12 mouse cellular contexts compared by ENCODE assay signal in genomic region chr9:44341487-44341886, GRCm38 (mm10). TPM values are rescaled to one million over a fixed set of nuclear protein-coding genes. Genes with fewer than 3 reads are reported as not detected.
DNase-seq lines count a peak whose midpoint lies in the region; ATAC-seq and TF ChIP-seq lines count a peak whose summit lies in the region.
"Had no signal": no experiment of that assay in that cellular context is flagged by ENCODE, and none has a peak within 500 bp of the region (broad histone marks: within the 10 kb centered on the region; RNA-seq: fewer than 3 reads in every experiment).

No protein-coding gene starts in this region.

- no peaks in the 10 kb centered on the region for H3K27me3 ChIP-seq in heart, embryonic 15.5 days
- no peaks in the 10 kb centered on the region for H3K27me3 ChIP-seq in midbrain, embryonic 11.5 days (ENCODE audit: control insufficient read depth, insufficient read depth, low read length)
- H3K27me3 ChIP-seq in midbrain, postnatal 0 days (ENCODE audit: insufficient read depth, low read length) = no peaks in the 10 kb centered on the region
- no peaks in the 10 kb centered on the region for H3K27me3 ChIP-seq in limb, embryonic 10.5 days (ENCODE audit: low read depth, poor library complexity, severe bottlenecking)
- H3K27me3 ChIP-seq in liver, embryonic 16.5 days (ENCODE audit: control insufficient read depth, insufficient read depth, low read depth, low read length) = no peaks in the 10 kb centered on the region
- H3K27me3 ChIP-seq: CH12.LX had no signal

- no peak overlapping the region for H3K4me3 ChIP-seq in heart, embryonic 15.5 days
- peak overlapping the region; percentile 3; the same call in 1 of the 2 replicates for H3K4me3 ChIP-seq in midbrain, embryonic 11.5 days (ENCODE audit: low read depth, low read length)
- H3K4me3 ChIP-seq in midbrain, postnatal 0 days (ENCODE audit: low read depth, low read length) = no peak overlapping the region
- H3K4me3 ChIP-seq in limb, embryonic 10.5 days = peak overlapping the region; percentile 19; the same call in 1 of the 2 replicates
- peak overlapping the region; percentile 85 for H3K4me3 ChIP-seq in liver, embryonic 16.5 days (ENCODE audit: low read depth, low read length)

- no peak overlapping the region for H3K4me2 ChIP-seq in heart, embryonic 15.5 days
- H3K4me2 ChIP-seq in midbrain, embryonic 11.5 days = no peak overlapping the region
- no peak overlapping the region for H3K4me2 ChIP-seq in midbrain, postnatal 0 days (ENCODE audit: low read depth, low read length, poor library complexity, severe bottlenecking)
- peak overlapping the region; percentile 15; the same call in 1 of the 2 replicates for H3K4me2 ChIP-seq in liver, embryonic 16.5 days (ENCODE audit: low read depth, low read length)

- ATAC-seq in heart, embryonic 15.5 days (replicated peaks; ENCODE audit: insufficient number of reproducible peaks, insufficient read depth, low FRiP score, low read depth) = no peak
- ATAC-seq in midbrain, embryonic 11.5 days (ENCODE audit: low FRiP score) = no peak
- ATAC-seq in midbrain, postnatal 0 days (ENCODE audit: low FRiP score) = no peak
- no peak for ATAC-seq in liver, embryonic 16.5 days (ENCODE audit: low read depth)

- DNase-seq in heart, adult 9 months (ENCODE audit: low spot score in 2 of 2) = no peak
- no peak for DNase-seq in midbrain, embryonic 11.5 days (ENCODE audit: low spot score, missing footprints)
- DNase-seq in midbrain, postnatal 0 days (ENCODE audit: low spot score) = no peak
- DNase-seq in limb, embryonic 10.5 days (ENCODE audit: low spot score) = no peak
- DNase-seq in embryo, embryonic 9.5 days (ENCODE audit: extremely low spot score) = no peak
- DNase-seq: adrenal gland, adult 8-10 months; cerebellum, postnatal 25 days; kidney, adult 18-20 months; lung, adult 2 months had no signal

- peak overlapping the region; percentile 29; the same call in 1 of the 2 replicates for H3K9ac ChIP-seq in heart, embryonic 15.5 days
- H3K9ac ChIP-seq in midbrain, embryonic 11.5 days (ENCODE audit: low read length) = 0 out of 2 replicates have a peak overlapping the region, but pooled peaks have one; percentile 29
- no peak overlapping the region for H3K9ac ChIP-seq in midbrain, postnatal 0 days (replicated peaks; ENCODE audit: low read length, poor library complexity, severe bottlenecking)
- H3K9ac ChIP-seq in liver, embryonic 16.5 days (ENCODE audit: low read depth, low read length) = peak overlapping the region; percentile 83

- WGBS in heart, embryonic 15.5 days = 88% methylated on average over 5 of the region's 5 CpGs
- 96% methylated on average over 5 of the region's 5 CpGs for WGBS in midbrain, embryonic 11.5 days
- 93% methylated on average over 5 of the region's 5 CpGs for WGBS in midbrain, postnatal 0 days
- 89% methylated on average over 5 of the region's 5 CpGs for WGBS in limb, embryonic 10.5 days
- WGBS in liver, embryonic 16.5 days (ENCODE audit: insufficient replicate concordance) = 46% methylated on average over 5 of the region's 5 CpGs

- no peak for TF ChIP-seq CTCF in midbrain, postnatal 0 days (IDR thresholded peaks at IDR 0.05)

- no peak overlapping the region for H3K27ac ChIP-seq in heart, embryonic 15.5 days
- no peak overlapping the region for H3K27ac ChIP-seq in midbrain, embryonic 11.5 days (ENCODE audit: low read depth, low read length)
- no peak overlapping the region for H3K27ac ChIP-seq in midbrain, postnatal 0 days (ENCODE audit: low read depth, low read length)
- H3K27ac ChIP-seq in limb, embryonic 10.5 days = no peak overlapping the region; the same call in 1 of the 2 replicates
- H3K27ac ChIP-seq in liver, embryonic 16.5 days (ENCODE audit: low read length) = peak overlapping the region; percentile 99

- H3K4me1 ChIP-seq in heart, embryonic 15.5 days (replicated peaks) = peaks cover 36% of the 10 kb centered on the region
- peaks cover 16% of the 10 kb centered on the region for H3K4me1 ChIP-seq in midbrain, embryonic 11.5 days (ENCODE audit: control insufficient read depth, insufficient read depth, low read length)
- H3K4me1 ChIP-seq in midbrain, postnatal 0 days (ENCODE audit: insufficient read depth, low read length) = peaks cover 14% of the 10 kb centered on the region; the same call in 1 of the 2 replicates
- peaks cover 34% of the 10 kb centered on the region for H3K4me1 ChIP-seq in limb, embryonic 10.5 days
- peaks cover 34% of the 10 kb centered on the region for H3K4me1 ChIP-seq in liver, embryonic 16.5 days (ENCODE audit: control insufficient read depth, low read depth, low read length)

- H3K9me3 ChIP-seq in heart, embryonic 15.5 days (replicated peaks) = no peaks in the 10 kb centered on the region
- H3K9me3 ChIP-seq in midbrain, embryonic 11.5 days (ENCODE audit: control insufficient read depth, low read length) = no peaks in the 10 kb centered on the region
- H3K9me3 ChIP-seq in midbrain, postnatal 0 days (ENCODE audit: low read length) = no peaks in the 10 kb centered on the region
- H3K9me3 ChIP-seq in limb, embryonic 10.5 days (replicated peaks) = no peaks in the 10 kb centered on the region
- H3K9me3 ChIP-seq in liver, embryonic 16.5 days (replicated peaks; ENCODE audit: control insufficient read depth, low read length) = no peaks in the 10 kb centered on the region

- H3K36me3 ChIP-seq in heart, embryonic 15.5 days = peaks cover 35% of the 10 kb centered on the region
- H3K36me3 ChIP-seq in midbrain, embryonic 11.5 days (ENCODE audit: control insufficient read depth, insufficient read depth, low read length) = peaks cover 6% of the 10 kb centered on the region; the same call in 1 of the 2 replicates
- H3K36me3 ChIP-seq in midbrain, postnatal 0 days (ENCODE audit: insufficient read depth, low read length) = peaks cover 10% of the 10 kb centered on the region
- H3K36me3 ChIP-seq in limb, embryonic 10.5 days = peaks cover 64% of the 10 kb centered on the region
- peaks cover 52% of the 10 kb centered on the region for H3K36me3 ChIP-seq in liver, embryonic 16.5 days (ENCODE audit: control insufficient read depth, insufficient read depth)

RNA-seq across cellular contexts. Expression of gene Hmbs, which starts 2.5 kb away (rescaled TPM):
- polyA plus RNA-seq in heart, embryonic 15.5 days (2015; fragmentation: Nextera tagmentation; extraction: Ambion mirVana) = 89.7 and 105 TPM in 2 replicates
- polyA plus RNA-seq in midbrain, embryonic 11.5 days (2014; fragmentation: Nextera tagmentation; extraction: Ambion mirVana) = 147 and 158 TPM in 2 replicates
- total RNA-seq in midbrain, postnatal 0 days (2014; rRNA removed) = 30.1 and 31.7 TPM in 2 replicates
- 55.5 and 56.9 TPM in 2 replicates for polyA plus RNA-seq in midbrain, postnatal 0 days (2015; fragmentation: Nextera tagmentation; extraction: Ambion mirVana)
- polyA plus RNA-seq in limb, embryonic 10.5 days (2016; fragmentation: Nextera tagmentation; extraction: Ambion mirVana) = 174 and 195 TPM in 2 replicates
- polyA plus RNA-seq in liver, embryonic 16.5 days (2015; fragmentation: Nextera tagmentation; extraction: Ambion mirVana) = 1,376 and 1,388 TPM in 2 replicates

RNA-seq across cellular contexts. Expression of gene H2afx, which starts 7.0 kb away (rescaled TPM):
- 167 and 187 TPM in 2 replicates for polyA plus RNA-seq in heart, embryonic 15.5 days (2015; fragmentation: Nextera tagmentation; extraction: Ambion mirVana)
- polyA plus RNA-seq in midbrain, embryonic 11.5 days (2014; fragmentation: Nextera tagmentation; extraction: Ambion mirVana) = 355 and 377 TPM in 2 replicates
- total RNA-seq in midbrain, postnatal 0 days (2014; rRNA removed) = 91.7 and 145 TPM in 2 replicates
- 112 and 119 TPM in 2 replicates for polyA plus RNA-seq in midbrain, postnatal 0 days (2015; fragmentation: Nextera tagmentation; extraction: Ambion mirVana)
- polyA plus RNA-seq in limb, embryonic 10.5 days (2016; fragmentation: Nextera tagmentation; extraction: Ambion mirVana) = 515 and 551 TPM in 2 replicates
- polyA plus RNA-seq in liver, embryonic 16.5 days (2015; fragmentation: Nextera tagmentation; extraction: Ambion mirVana) = 191 and 216 TPM in 2 replicates

RNA-seq across cellular contexts. Expression of gene Dpagt1, which starts 15.7 kb away (rescaled TPM):
- polyA plus RNA-seq in heart, embryonic 15.5 days (2015; fragmentation: Nextera tagmentation; extraction: Ambion mirVana) = 27.8 and 31.0 TPM in 2 replicates
- 41.8 and 48.9 TPM in 2 replicates for polyA plus RNA-seq in midbrain, embryonic 11.5 days (2014; fragmentation: Nextera tagmentation; extraction: Ambion mirVana)
- total RNA-seq in midbrain, postnatal 0 days (2014; rRNA removed) = 23.2 and 27.2 TPM in 2 replicates
- 33.6 and 34.1 TPM in 2 replicates for polyA plus RNA-seq in midbrain, postnatal 0 days (2015; fragmentation: Nextera tagmentation; extraction: Ambion mirVana)
- polyA plus RNA-seq in limb, embryonic 10.5 days (2016; fragmentation: Nextera tagmentation; extraction: Ambion mirVana) = 45.3 and 46.9 TPM in 2 replicates
- polyA plus RNA-seq in liver, embryonic 16.5 days (2015; fragmentation: Nextera tagmentation; extraction: Ambion mirVana) = 17.5 and 20.1 TPM in 2 replicates

RNA-seq across cellular contexts. Expression of gene Vps11, which starts 20.0 kb away (rescaled TPM):
- polyA plus RNA-seq in heart, embryonic 15.5 days (2015; fragmentation: Nextera tagmentation; extraction: Ambion mirVana) = 17.3 and 20.9 TPM in 2 replicates
- polyA plus RNA-seq in midbrain, embryonic 11.5 days (2014; fragmentation: Nextera tagmentation; extraction: Ambion mirVana) = 32.0 and 32.4 TPM in 2 replicates
- 41.5 and 42.6 TPM in 2 replicates for total RNA-seq in midbrain, postnatal 0 days (2014; rRNA removed)
- 41.5 and 43.3 TPM in 2 replicates for polyA plus RNA-seq in midbrain, postnatal 0 days (2015; fragmentation: Nextera tagmentation; extraction: Ambion mirVana)
- polyA plus RNA-seq in limb, embryonic 10.5 days (2016; fragmentation: Nextera tagmentation; extraction: Ambion mirVana) = 29.3 and 32.2 TPM in 2 replicates
- 14.3 and 14.4 TPM in 2 replicates for polyA plus RNA-seq in liver, embryonic 16.5 days (2015; fragmentation: Nextera tagmentation; extraction: Ambion mirVana)

RNA-seq across cellular contexts. Expression of gene C2cd2l, which starts 21.4 kb away (rescaled TPM):
- polyA plus RNA-seq in heart, embryonic 15.5 days (2015; fragmentation: Nextera tagmentation; extraction: Ambion mirVana) = 6.5 and 7.1 TPM in 2 replicates
- 9.8 and 10.4 TPM in 2 replicates for polyA plus RNA-seq in midbrain, embryonic 11.5 days (2014; fragmentation: Nextera tagmentation; extraction: Ambion mirVana)
- 48.9 and 57.1 TPM in 2 replicates for total RNA-seq in midbrain, postnatal 0 days (2014; rRNA removed)
- polyA plus RNA-seq in midbrain, postnatal 0 days (2015; fragmentation: Nextera tagmentation; extraction: Ambion mirVana) = 22.6 and 23.6 TPM in 2 replicates
- 6.9 and 9.9 TPM in 2 replicates for polyA plus RNA-seq in limb, embryonic 10.5 days (2016; fragmentation: Nextera tagmentation; extraction: Ambion mirVana)
- 7.8 and 9.1 TPM in 2 replicates for polyA plus RNA-seq in liver, embryonic 16.5 days (2015; fragmentation: Nextera tagmentation; extraction: Ambion mirVana)

Comparison
In these comparisons a context has a peak if more than half of its experiments do, and no peak if none do; other contexts are left out.
1. H3K4me3 ChIP-seq: peak in midbrain, embryonic 11.5 days (single experiment), limb, embryonic 10.5 days (single experiment) and liver, embryonic 16.5 days (single experiment); none in heart, embryonic 15.5 days (single experiment) and midbrain, postnatal 0 days (single experiment).